Mouse (Mus musculus) spleen, adult 2 months (tissue): ENCODE measurements around the gene Atf1. TPM values are rescaled to one million over a fixed set of nuclear protein-coding genes. Genes with fewer than 3 reads are reported as not detected.
A peak's percentile ranks its signal among the peaks of the same experiment; 100 is the strongest.

Experiments used
- DNase-seq, 2 experiments: peaks; one replicate each; pipeline versions ENCODE4 v3.0.0 to v3.0.0-alpha.2; 2012 to 2021; ENCODE audit warnings: low spot score in 2 of 2, low read depth in 1 of 2
- H3K27ac ChIP-seq: fragments of 200-500 bp; 2 replicates; pipeline ENCODE4 v1.5.1; 2012; ENCODE audit warnings: low read length, inconsistent platforms; ENCODE audit not compliant: insufficient read depth
- H3K27me3 ChIP-seq: fragments of 200-500 bp; 2 replicates; pipeline ENCODE4 v1.6.1; 2012; ENCODE audit warnings: mild to moderate bottlenecking, moderate library complexity, low read length, inconsistent platforms; ENCODE audit not compliant: control insufficient read depth, insufficient read depth
- H3K36me3 ChIP-seq: fragments of 200-500 bp; 2 replicates; pipeline ENCODE4 v1.6.1; 2012; ENCODE audit warnings: mild to moderate bottlenecking, low read length, inconsistent platforms; ENCODE audit not compliant: control insufficient read depth, insufficient read depth
- H3K4me1 ChIP-seq: fragments of 200-500 bp; 2 replicates; pipeline ENCODE4 v1.6.1; 2011; ENCODE audit warnings: inconsistent platforms; ENCODE audit not compliant: control insufficient read depth, insufficient read depth, insufficient read length
- H3K4me3 ChIP-seq: fragments of 200-500 bp; 2 replicates; pipeline ENCODE4 v1.5.1; 2011; ENCODE audit warnings: mild to moderate bottlenecking, inconsistent platforms; ENCODE audit not compliant: insufficient read depth, insufficient read length; ENCODE audit errors: extremely low read depth
- CTCF ChIP-seq: fragments of 200-500 bp; IDR thresholded peaks from 2 replicates; pipeline ENCODE4 v1.5.1; 2011; ENCODE audit warnings: mild to moderate bottlenecking, inconsistent platforms; ENCODE audit not compliant: insufficient read depth, insufficient read length, insufficient replicate concordance; ENCODE audit errors: extremely low read depth
- POLR2A ChIP-seq: fragments of 200-500 bp; IDR thresholded peaks from 2 replicates; pipeline ENCODE4 v1.6.1; 2011; ENCODE audit warnings: low read depth, low read length, inconsistent platforms
- WGBS: fragments of 180-500 bp; shearing (Covaris S2); methylation state at CpG from one replicate; pipeline ENCODE4 v1.1.7; 2018; 5-methylcytosine and 5-hydroxymethylcytosine counted together
- polyA plus RNA-seq: library from polyadenylated mRNA; depleted of rRNA; stranded (reverse); fragments of >200 nt; gene quantifications from 2 replicates; pipeline ENCODE4 v1.2.3, GENCODE M21; 2012

Gene Atf1
- polyA plus RNA-seq, 1 experiment: 44.5 TPM

DNA sequence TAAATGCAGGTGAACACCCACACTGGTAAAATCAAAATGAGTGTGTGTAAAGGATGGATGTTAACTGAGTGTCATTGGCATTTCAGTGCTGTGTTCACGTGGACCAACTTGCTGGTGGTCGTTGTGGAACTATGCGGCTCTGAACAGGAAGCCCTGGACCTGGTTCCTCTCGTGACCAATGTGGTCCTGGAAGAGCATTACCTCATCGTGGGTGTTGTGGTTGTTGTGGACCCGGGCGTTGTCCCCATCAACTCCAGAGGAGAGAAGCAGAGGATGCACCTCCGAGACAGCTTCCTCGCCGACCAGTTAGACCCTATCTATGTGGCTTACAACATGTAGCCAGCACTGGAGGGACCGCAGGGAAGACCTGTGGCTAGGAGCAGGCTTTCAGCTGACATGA lies 12.5 kb upstream of the Atf1 start:
- Histone ChIP-seq H3K4me3 (no peak overlapping the region), H3K27me3 (no peaks in the 10 kb centered on the region), H3K36me3 (peaks cover 30% of the 10 kb centered on the region), H3K27ac (no peak overlapping the region), H3K4me1 (no peaks in the 10 kb centered on the region)
- DNase-seq: no peak
- TF ChIP-seq CTCF (no peak), POLR2A (no peak)
- WGBS: 73% methylated on average over 11 of the region's 11 CpGs

DNA sequence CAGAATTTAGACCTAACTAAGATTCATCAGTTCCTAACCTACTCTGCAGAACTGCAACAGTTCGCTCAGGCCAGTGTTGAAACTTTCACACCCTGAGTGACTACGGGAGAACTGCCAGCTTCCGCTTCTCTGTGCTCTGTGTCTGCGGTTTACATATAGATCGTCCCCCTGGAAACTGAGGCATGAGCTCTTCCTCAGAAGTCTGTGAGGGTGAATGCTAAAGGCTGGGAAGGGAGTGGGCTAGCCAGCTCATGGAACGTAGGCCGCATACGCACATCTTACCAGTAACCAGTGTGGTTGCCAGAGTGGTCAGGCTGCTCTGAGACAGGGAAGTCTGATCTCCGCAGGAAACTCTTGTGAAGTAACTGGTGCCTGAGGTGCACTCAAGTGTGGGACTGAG lies 11.4 kb upstream of the Atf1 start:
- TF ChIP-seq POLR2A (no peak), CTCF (no peak)
- peaks cover 22% of the 10 kb centered on the region for H3K36me3 ChIP-seq

DNA sequence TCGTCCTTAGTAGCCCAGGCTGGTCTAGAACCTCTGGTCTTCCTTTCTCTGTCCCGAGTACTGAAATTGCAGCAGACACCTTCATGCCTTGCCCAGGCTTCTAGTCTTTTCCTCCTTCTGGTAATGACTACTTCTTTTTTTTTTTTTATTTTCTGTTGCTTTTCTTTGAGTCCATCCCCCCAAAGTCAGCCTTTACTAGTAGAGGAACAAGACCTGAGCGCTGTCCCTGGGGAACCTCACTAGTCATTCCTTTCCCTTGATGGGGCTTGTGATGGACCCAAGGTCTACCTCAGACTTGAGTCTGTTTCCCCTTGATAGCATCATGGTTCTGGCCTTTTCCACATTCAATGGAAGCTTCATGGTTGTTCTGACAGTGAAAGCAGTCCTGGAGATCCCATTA lies 9.6 kb upstream of the Atf1 start:
- Histone ChIP-seq H3K27me3 (no peaks in the 10 kb centered on the region), H3K4me1 (no peaks in the 10 kb centered on the region), H3K4me3 (no peak overlapping the region), H3K36me3 (peaks cover 16% of the 10 kb centered on the region), H3K27ac (no peak overlapping the region)
- no peak for DNase-seq
- TF ChIP-seq POLR2A (no peak), CTCF (no peak)
- WGBS: 90% methylated on average over 3 of the region's 3 CpGs

More for the DNA sequence above, 11.4 kb upstream of the Atf1 start:
- no peak overlapping the region for H3K27ac ChIP-seq
- no peaks in the 10 kb centered on the region for H3K27me3 ChIP-seq
- 76% methylated on average over 9 of the region's 9 CpGs for WGBS
- no peak overlapping the region for H3K4me3 ChIP-seq
- no peaks in the 10 kb centered on the region for H3K4me1 ChIP-seq
- DNase-seq: no peak

DNA sequence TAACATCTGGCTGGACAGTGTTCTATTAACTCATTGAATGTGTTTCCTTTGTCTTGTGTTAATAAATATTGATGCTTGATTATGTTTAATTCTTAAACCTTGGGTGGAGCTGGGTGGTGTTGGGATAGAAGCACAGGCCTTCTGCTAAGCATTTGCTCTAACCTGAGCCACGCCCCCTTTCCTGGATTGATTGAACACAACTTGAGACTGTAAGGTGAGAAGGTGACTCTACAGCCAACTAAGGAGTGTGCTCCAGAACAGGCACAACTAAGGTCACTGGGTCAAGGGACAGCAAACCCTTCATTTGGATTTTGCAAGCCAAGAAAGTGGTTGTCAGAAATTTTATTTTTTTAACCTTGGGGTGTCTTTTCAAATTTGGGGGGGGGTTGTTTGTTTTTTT lies 8.2 kb upstream of the Atf1 start:
- 82% methylated on average over 1 of the region's 1 CpGs for WGBS
- no peak overlapping the region for H3K27ac ChIP-seq
- no peaks in the 10 kb centered on the region for H3K27me3 ChIP-seq
- H3K4me1 ChIP-seq: no peaks in the 10 kb centered on the region
- H3K4me3 ChIP-seq: no peak overlapping the region
- H3K36me3 ChIP-seq: peaks cover 12% of the 10 kb centered on the region
- TF ChIP-seq CTCF (no peak), POLR2A (no peak)
- DNase-seq: no peak

DNA sequence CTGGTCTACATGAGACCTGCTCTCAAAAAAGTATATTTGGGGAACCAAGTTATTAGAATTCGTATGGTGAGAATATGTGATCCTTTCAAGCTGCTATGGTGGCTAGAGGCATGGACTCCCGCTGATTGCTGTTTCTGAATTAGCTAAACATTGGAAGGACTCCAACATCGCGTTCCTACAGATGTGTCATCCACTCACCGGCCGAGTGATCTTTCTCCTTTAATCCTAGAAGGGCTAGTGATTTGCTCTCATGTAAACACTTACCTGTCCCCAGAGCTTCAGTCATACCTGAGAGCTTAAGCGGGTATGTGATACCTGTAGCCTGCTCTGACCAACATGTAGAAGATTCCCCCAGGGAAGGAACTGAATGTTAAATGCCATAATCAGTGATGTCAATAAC lies 6.7 kb upstream of the Atf1 start:
- DNase-seq: no peak
- no peak overlapping the region for H3K27ac ChIP-seq
- H3K27me3 ChIP-seq: no peaks in the 10 kb centered on the region
- TF ChIP-seq CTCF: no peak
- 93% methylated on average over 7 of the region's 7 CpGs for WGBS
- H3K36me3 ChIP-seq: peaks cover 2% of the 10 kb centered on the region
- no peaks in the 10 kb centered on the region for H3K4me1 ChIP-seq
- H3K4me3 ChIP-seq: no peak overlapping the region

DNA sequence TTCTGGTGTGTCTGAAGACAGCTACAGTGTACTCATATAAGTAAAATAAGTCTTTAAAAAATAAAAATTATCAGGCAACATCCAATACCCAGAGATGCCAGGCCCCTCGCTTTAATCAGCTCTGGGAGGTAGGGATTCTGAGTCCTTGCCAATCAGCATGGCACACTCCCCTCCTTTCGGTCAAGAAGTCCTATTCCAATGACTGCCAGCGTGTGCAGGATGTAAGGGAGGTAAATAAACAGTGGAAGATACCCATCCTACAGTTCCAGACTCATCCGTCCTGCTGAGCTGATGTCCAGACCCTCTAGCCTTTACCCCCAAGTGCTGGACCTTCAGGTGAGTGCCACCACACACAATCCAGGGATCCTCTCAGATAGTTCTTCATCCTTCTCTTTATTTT lies 2.2 kb upstream of the Atf1 start:
- WGBS: 88% methylated on average over 4 of the region's 4 CpGs
- no peak for TF ChIP-seq CTCF
- TF ChIP-seq POLR2A: no peak
- Histone ChIP-seq H3K4me3 (no peak overlapping the region), H3K27me3 (no peaks in the 10 kb centered on the region), H3K36me3 (no peaks in the 10 kb centered on the region), H3K4me1 (peaks cover 4% of the 10 kb centered on the region; the same call in 1 of the 2 replicates), H3K27ac (no peak overlapping the region)
- no peak for DNase-seq

DNA sequence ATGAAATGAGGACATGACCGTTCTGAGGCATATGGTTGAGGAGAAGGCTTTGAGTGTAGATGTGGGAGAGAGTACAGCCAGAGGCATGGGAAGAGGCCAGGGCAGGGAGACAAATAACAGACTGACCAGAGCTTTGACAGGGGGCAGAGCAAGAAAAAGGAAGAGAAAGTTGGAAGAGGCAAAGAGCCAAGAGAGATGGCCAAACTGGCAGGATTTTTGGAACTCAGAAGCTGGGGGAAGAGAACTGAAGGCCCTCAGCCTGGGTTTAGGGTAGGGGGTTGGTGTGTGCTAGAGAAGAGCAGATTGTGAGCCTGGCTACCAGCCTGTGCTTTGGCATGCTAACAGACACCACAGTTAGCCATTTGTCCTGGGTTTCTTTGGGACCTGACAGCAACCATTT lies 1.7 kb upstream of the Atf1 start:
- Histone ChIP-seq H3K27me3 (no peaks in the 10 kb centered on the region), H3K4me1 (peaks cover 4% of the 10 kb centered on the region; the same call in 1 of the 2 replicates), H3K4me3 (no peak overlapping the region), H3K36me3 (no peaks in the 10 kb centered on the region), H3K27ac (no peak overlapping the region)
- no peak for TF ChIP-seq POLR2A
- TF ChIP-seq CTCF: no peak
- 89% methylated on average over 1 of the region's 1 CpGs for WGBS
- DNase-seq: no peak

DNA sequence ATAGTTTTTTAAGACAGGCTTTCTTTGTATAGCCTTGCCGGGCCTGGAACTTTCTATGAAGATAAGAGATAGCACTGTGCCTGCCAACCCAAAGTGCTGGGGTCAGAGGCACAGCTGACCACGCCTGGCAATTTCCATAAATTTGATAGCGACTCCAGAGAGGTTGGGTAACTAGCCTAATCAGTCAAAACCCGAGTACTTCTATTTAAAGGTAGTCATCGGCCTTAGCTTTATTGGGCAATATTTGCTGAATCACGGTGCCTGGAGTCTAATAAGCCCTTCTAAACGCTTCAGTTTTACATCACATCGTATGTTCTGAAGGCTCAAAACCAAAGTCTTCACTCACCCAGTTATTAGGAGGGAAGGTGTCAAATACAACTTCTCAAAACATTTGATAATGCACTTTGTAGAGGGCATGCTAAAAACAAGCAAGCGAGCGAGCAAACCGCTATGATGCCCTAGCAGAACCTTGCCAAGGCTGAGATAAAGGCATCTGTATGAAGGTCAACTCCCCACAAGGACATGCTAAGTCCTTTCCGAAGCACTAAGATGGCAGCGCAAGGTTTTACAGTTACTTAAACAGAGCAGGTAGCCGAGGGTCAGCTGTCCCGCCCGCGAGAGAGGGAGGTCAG lies 472 bp upstream of the Atf1 start:
- Histone ChIP-seq H3K4me1 (peaks cover 4% of the 10 kb centered on the region; the same call in 1 of the 2 replicates), H3K36me3 (no peaks in the 10 kb centered on the region), H3K27ac (peak overlapping the region; percentile 98), H3K4me3 (peak overlapping the region; percentile 99), H3K27me3 (no peaks in the 10 kb centered on the region)
- no peak for DNase-seq
- WGBS: under 1% methylated on average over 17 of the region's 17 CpGs
- TF ChIP-seq POLR2A (no peak), CTCF (no peak)
